Comparison of ENCODE assay signal across 15 mouse cellular contexts in genomic region chr9:33887279-33887678, GRCm38 (mm10).
DNase-seq lines count a peak whose midpoint lies in the region; ATAC-seq lines count a peak whose summit lies in the region.
"Had no signal": no experiment of that assay in that cellular context is flagged by ENCODE, and none has a peak within 500 bp of the region (broad histone marks: within the 10 kb centered on the region; RNA-seq: fewer than 3 reads in every experiment).

No protein-coding gene starts in this region.

- H3K27ac ChIP-seq in hindbrain, embryonic 11.5 days (ENCODE audit: low read depth, low read length), result no peak overlapping the region
- no peak overlapping the region for H3K27ac ChIP-seq in hindbrain, embryonic 13.5 days
- no peak overlapping the region for H3K27ac ChIP-seq in embryonic facial prominence, embryonic 14.5 days (replicated peaks; ENCODE audit: low read depth, low read length)
- H3K27ac ChIP-seq: left cerebral cortex, adult 2 months; limb, embryonic 15.5 days had no signal

- peak; percentile 66 for ATAC-seq in hindbrain, embryonic 11.5 days (ENCODE audit: low FRiP score)
- no peak for ATAC-seq in hindbrain, embryonic 13.5 days (ENCODE audit: low FRiP score)
- ATAC-seq in embryonic facial prominence, embryonic 14.5 days (ENCODE audit: low read depth), result peak; percentile 47
- ATAC-seq in megakaryocyte-erythroid progenitor cell, adult 5-6 weeks (replicated peaks; ENCODE audit: low FRiP score, low TSS enrichment, poor library complexity, severe bottlenecking), result no peak

- H3K9ac ChIP-seq in hindbrain, embryonic 11.5 days (ENCODE audit: low read depth, low read length), result no peak overlapping the region
- H3K9ac ChIP-seq in hindbrain, embryonic 13.5 days, result no peak overlapping the region
- no peak overlapping the region for H3K9ac ChIP-seq in embryonic facial prominence, embryonic 14.5 days (ENCODE audit: low read depth, low read length)
- H3K9ac ChIP-seq: limb, embryonic 15.5 days had no signal

- no peak for DNase-seq in hindbrain, embryonic 11.5 days (ENCODE audit: low spot score)
- DNase-seq in Muller cell, postnatal 12 days (ENCODE audit: inconsistent ontology term), result peak; percentile 40
- no peak for DNase-seq in embryonic facial prominence, embryonic 14.5 days (ENCODE audit: low spot score)
- peak; percentile 20 for DNase-seq in lung, postnatal 14 days
- no peak for DNase-seq in urinary bladder, postnatal 10 days (ENCODE audit: low spot score)
- no peak for DNase-seq in gastrocnemius, adult 18-20 months (ENCODE audit: low spot score)
- DNase-seq: adrenal gland, postnatal 36 days; B cell, adult 2 months; cerebellum, adult 11 months; thymus, adult 18-20 months had no signal

- no peaks in the 10 kb centered on the region for H3K27me3 ChIP-seq in hindbrain, embryonic 11.5 days (ENCODE audit: control insufficient read depth, insufficient read depth, low read length)
- H3K27me3 ChIP-seq in hindbrain, embryonic 13.5 days, result no peaks in the 10 kb centered on the region
- H3K27me3 ChIP-seq in embryonic facial prominence, embryonic 14.5 days (replicated peaks; ENCODE audit: control insufficient read depth, insufficient read depth, low read length), result no peaks in the 10 kb centered on the region
- H3K27me3 ChIP-seq: limb, embryonic 15.5 days had no signal

- 43% methylated on average over 2 of the region's 2 CpGs for WGBS in hindbrain, embryonic 11.5 days
- 15% methylated on average over 2 of the region's 2 CpGs for WGBS in hindbrain, embryonic 13.5 days
- WGBS in embryonic facial prominence, embryonic 14.5 days, result 67% methylated on average over 2 of the region's 2 CpGs

- H3K4me2 ChIP-seq in hindbrain, embryonic 11.5 days (replicated peaks; ENCODE audit: low read depth, low read length), result no peak overlapping the region
- H3K4me2 ChIP-seq in hindbrain, embryonic 13.5 days, result no peak overlapping the region
- H3K4me2 ChIP-seq in embryonic facial prominence, embryonic 14.5 days (ENCODE audit: low read depth, low read length), result no peak overlapping the region
- H3K4me2 ChIP-seq: limb, embryonic 15.5 days had no signal

- H3K4me3 ChIP-seq in hindbrain, embryonic 11.5 days (ENCODE audit: low read depth, low read length), result no peak overlapping the region
- H3K4me3 ChIP-seq in hindbrain, embryonic 13.5 days, result no peak overlapping the region
- no peak overlapping the region for H3K4me3 ChIP-seq in embryonic facial prominence, embryonic 14.5 days (ENCODE audit: low read depth, low read length)
- H3K4me3 ChIP-seq: left cerebral cortex, adult 2 months; limb, embryonic 15.5 days; myocyte had no signal

- H3K4me1 ChIP-seq in hindbrain, embryonic 11.5 days (replicated peaks; ENCODE audit: control insufficient read depth, insufficient read depth, low read length), result no peaks in the 10 kb centered on the region
- no peaks in the 10 kb centered on the region; the same call in 1 of the 2 replicates for H3K4me1 ChIP-seq in hindbrain, embryonic 13.5 days (replicated peaks)
- no peaks in the 10 kb centered on the region for H3K4me1 ChIP-seq in embryonic facial prominence, embryonic 14.5 days (ENCODE audit: control insufficient read depth, insufficient read depth, low read length)
- H3K4me1 ChIP-seq: limb, embryonic 15.5 days had no signal

- no peaks in the 10 kb centered on the region for H3K9me3 ChIP-seq in hindbrain, embryonic 11.5 days (ENCODE audit: control insufficient read depth, low read length)
- no peaks in the 10 kb centered on the region for H3K9me3 ChIP-seq in hindbrain, embryonic 13.5 days
- no peaks in the 10 kb centered on the region for H3K9me3 ChIP-seq in embryonic facial prominence, embryonic 14.5 days (ENCODE audit: control insufficient read depth, low read length)
- H3K9me3 ChIP-seq: limb, embryonic 15.5 days had no signal

- H3K36me3 ChIP-seq in hindbrain, embryonic 11.5 days (ENCODE audit: control insufficient read depth, insufficient read depth, low read length), result no peaks in the 10 kb centered on the region
- H3K36me3 ChIP-seq in hindbrain, embryonic 13.5 days, result no peaks in the 10 kb centered on the region
- H3K36me3 ChIP-seq in embryonic facial prominence, embryonic 14.5 days (ENCODE audit: control insufficient read depth, insufficient read depth, low read length), result no peaks in the 10 kb centered on the region
- H3K36me3 ChIP-seq: limb, embryonic 15.5 days had no signal

Comparison
In these comparisons a context has a peak if more than half of its experiments do, and no peak if none do; other contexts are left out.
1. ATAC-seq: peak in hindbrain, embryonic 11.5 days (single experiment) and embryonic facial prominence, embryonic 14.5 days (single experiment); none in hindbrain, embryonic 13.5 days (single experiment) and megakaryocyte-erythroid progenitor cell, adult 5-6 weeks (single experiment).
2. DNase-seq: peak in Muller cell, postnatal 12 days (single experiment) and lung, postnatal 14 days (single experiment); none in hindbrain, embryonic 11.5 days (single experiment), embryonic facial prominence, embryonic 14.5 days (single experiment), urinary bladder, postnatal 10 days (single experiment) and gastrocnemius, adult 18-20 months (single experiment).